Mouse (Mus musculus): ENCODE results near the gene Mtmr10. TPM values are rescaled to one million over a fixed set of nuclear protein-coding genes. Genes with fewer than 3 reads are reported as not detected.

Mtmr10 gene
- polyA plus RNA-seq, 1 experiment from 2014 or later = 15.5 TPM

Small RNAs within 50 kb of the gene (microRNA-seq; reads per million reads assigned to microRNA genes)
- gene Mir6416 = not detected

Other genes with a start within 250 kb of the Mtmr10 start
- gene Trpm1, start 133.8 kb upstream of the Mtmr10 start, polyA plus RNA-seq (2015; fragmentation: Nextera tagmentation; extraction: Ambion mirVana) = 0.83 and 1.0 TPM in 2 replicates
- 6.3 and 8.0 TPM in 2 replicates for gene Fan1, start 86.4 kb downstream of the Mtmr10 start, polyA plus RNA-seq (2015; fragmentation: Nextera tagmentation; extraction: Ambion mirVana)
- 40.6 and 43.2 TPM in 2 replicates for gene Mphosph10, start 104.6 kb downstream of the Mtmr10 start, polyA plus RNA-seq (2015; fragmentation: Nextera tagmentation; extraction: Ambion mirVana)
- gene Mcee, start 105.0 kb downstream of the Mtmr10 start, polyA plus RNA-seq (2015; fragmentation: Nextera tagmentation; extraction: Ambion mirVana) = 64.9 and 65.5 TPM in 2 replicates
- gene Apba2, start 214.1 kb downstream of the Mtmr10 start, polyA plus RNA-seq (2015; fragmentation: Nextera tagmentation; extraction: Ambion mirVana) = 5.7 and 8.2 TPM in 2 replicates

Data from limb, embryonic 15.5 days (tissue).